Mouse (Mus musculus) neural tube, embryonic 12.5 days (tissue): Measurements from ENCODE around the gene Sec24d. TPM values are rescaled to one million over a fixed set of nuclear protein-coding genes. Genes with fewer than 3 reads are reported as not detected.

Experiments used
- ATAC-seq: fragments of 200-750 bp; cut with Nextera tagmentation; 2 replicates; pipeline ENCODE4 v1.8.0; 2017; ENCODE audit warnings: low read depth, mild to moderate bottlenecking, moderate TSS enrichment, moderate library complexity; ENCODE audit not compliant: low FRiP score
- H3K27ac ChIP-seq: fragments of 300-500 bp; sonication (generic); 2 replicates; pipeline ENCODE4 v1.5.1; 2016
- H3K27me3 ChIP-seq: fragments of 300-500 bp; sonication (generic); replicated peaks from 2 replicates; pipeline ENCODE4 v1.6.1; 2016; ENCODE audit warnings: mild to moderate bottlenecking
- H3K36me3 ChIP-seq: fragments of 300-500 bp; sonication (generic); 2 replicates; pipeline ENCODE4 v1.6.1; 2016; ENCODE audit warnings: mild to moderate bottlenecking
- H3K4me1 ChIP-seq: fragments of 300-500 bp; sonication (generic); 2 replicates; pipeline ENCODE4 v1.6.1; 2016
- H3K4me2 ChIP-seq: fragments of 300-500 bp; sonication (generic); replicated peaks from 2 replicates; pipeline ENCODE4 v1.6.1; 2016; ENCODE audit warnings: mild to moderate bottlenecking
- H3K4me3 ChIP-seq: fragments of 300-500 bp; sonication (generic); 2 replicates; pipeline ENCODE4 v1.5.1; 2016
- H3K9ac ChIP-seq: fragments of 300-500 bp; sonication (generic); 2 replicates; pipeline ENCODE4 v1.6.1; 2016; ENCODE audit warnings: mild to moderate bottlenecking
- H3K9me3 ChIP-seq: fragments of 300-500 bp; sonication (generic); 2 replicates; pipeline ENCODE4 v1.6.1; 2016; ENCODE audit warnings: mild to moderate bottlenecking
- whole genome bisulfite sequencing: fragments of 180-500 bp; shearing (Covaris S2); methylation state at CpG from one replicate; pipeline ENCODE4 v1.1.7; 2016; 5-methylcytosine and 5-hydroxymethylcytosine counted together
- polyA plus RNA-seq: library from polyadenylated mRNA; unstranded; fragments of >200 nt; fragmentation: Nextera tagmentation; extraction: Ambion mirVana; gene quantifications from 2 replicates; pipeline ENCODE4 v1.2.1, GENCODE M21; 2016

Gene Sec24d
- polyA plus RNA-seq, 1 experiment from 2014 or later: 24.2 TPM

GRCm38 (mm10) chr3:123256181-123257101, 10.8 kb upstream of the Sec24d start:
- Histone ChIP-seq H3K4me3 (no peak overlapping the region), H3K9ac (no peak overlapping the region), H3K27ac (no peak overlapping the region), H3K36me3 (no peaks in the 10 kb centered on the region), H3K9me3 (no peaks in the 10 kb centered on the region), H3K4me1 (no peaks in the 10 kb centered on the region), H3K4me2 (no peak overlapping the region), H3K27me3 (no peaks in the 10 kb centered on the region)
- 85% methylated on average over 11 of the region's 11 CpGs for WGBS
- ATAC-seq: no peak

GRCm38 (mm10) chr3:123258709-123259108, 8.5 kb upstream of the Sec24d start:
- no peak for ATAC-seq
- no peaks in the 10 kb centered on the region for H3K9me3 ChIP-seq
- H3K27ac ChIP-seq: no peak overlapping the region
- no peak overlapping the region for H3K4me2 ChIP-seq
- H3K36me3 ChIP-seq: no peaks in the 10 kb centered on the region
- H3K4me1 ChIP-seq: no peaks in the 10 kb centered on the region
- H3K9ac ChIP-seq: no peak overlapping the region
- H3K4me3 ChIP-seq: no peak overlapping the region
- WGBS: 90% methylated on average over 4 of the region's 4 CpGs
- no peaks in the 10 kb centered on the region for H3K27me3 ChIP-seq

- Histone ChIP-seq H3K9ac (no peak overlapping the region), H3K4me3 (no peak overlapping the region), H3K27ac (no peak overlapping the region), H3K4me1 (peaks cover 3% of the 10 kb centered on the region; the same call in 1 of the 2 replicates), H3K36me3 (no peaks in the 10 kb centered on the region), H3K4me2 (no peak overlapping the region), H3K9me3 (no peaks in the 10 kb centered on the region), H3K27me3 (peaks cover 3% of the 10 kb centered on the region)
- no peak for ATAC-seq
- WGBS: 61% methylated on average over 6 of the region's 6 CpGs
Observed at GRCm38 (mm10) chr3:123264706-123265105, 2.5 kb upstream of the Sec24d start.

GRCm38 (mm10) chr3:123267741-123268201, 516 bp downstream of the Sec24d start:
- Histone ChIP-seq H3K27ac (no peak overlapping the region), H3K36me3 (no peaks in the 10 kb centered on the region), H3K4me1 (peaks cover 3% of the 10 kb centered on the region; the same call in 1 of the 2 replicates), H3K27me3 (peaks cover 3% of the 10 kb centered on the region), H3K4me2 (peak overlapping the region; percentile 96), H3K4me3 (peak overlapping the region; percentile 75), H3K9me3 (no peaks in the 10 kb centered on the region), H3K9ac (peak overlapping the region; percentile 56)
- peak; percentile 63 for ATAC-seq
- under 1% methylated on average over 25 of the region's 25 CpGs for WGBS

- no peaks in the 10 kb centered on the region for H3K4me1 ChIP-seq
- H3K27ac ChIP-seq: no peak overlapping the region
- H3K36me3 ChIP-seq: no peaks in the 10 kb centered on the region
- 87% methylated on average over 12 of the region's 12 CpGs for WGBS
- ATAC-seq: no peak
- no peak overlapping the region for H3K4me2 ChIP-seq
- no peak overlapping the region for H3K4me3 ChIP-seq
- H3K9me3 ChIP-seq: no peaks in the 10 kb centered on the region
- H3K9ac ChIP-seq: no peak overlapping the region
- H3K27me3 ChIP-seq: no peaks in the 10 kb centered on the region
Observed at GRCm38 (mm10) chr3:123282866-123283615, 15.8 kb downstream of the Sec24d start.

- 95% methylated on average over 5 of the region's 5 CpGs for WGBS
- Histone ChIP-seq H3K9me3 (no peaks in the 10 kb centered on the region), H3K27ac (no peak overlapping the region), H3K36me3 (no peaks in the 10 kb centered on the region), H3K4me1 (no peaks in the 10 kb centered on the region), H3K4me3 (no peak overlapping the region), H3K4me2 (no peak overlapping the region), H3K9ac (no peak overlapping the region), H3K27me3 (no peaks in the 10 kb centered on the region)
- no peak for ATAC-seq
Observed at GRCm38 (mm10) chr3:123284284-123284683, 17.0 kb downstream of the Sec24d start.

GRCm38 (mm10) chr3:123285649-123286048, 18.4 kb downstream of the Sec24d start:
- no peaks in the 10 kb centered on the region for H3K27me3 ChIP-seq
- no peak overlapping the region for H3K27ac ChIP-seq
- no peak overlapping the region for H3K4me3 ChIP-seq
- no peaks in the 10 kb centered on the region for H3K4me1 ChIP-seq
- no peaks in the 10 kb centered on the region for H3K36me3 ChIP-seq
- no peak overlapping the region for H3K4me2 ChIP-seq
- no peak for ATAC-seq
- H3K9ac ChIP-seq: no peak overlapping the region
- no peaks in the 10 kb centered on the region for H3K9me3 ChIP-seq

- no peak overlapping the region for H3K9ac ChIP-seq
- H3K4me3 ChIP-seq: no peak overlapping the region
- no peaks in the 10 kb centered on the region for H3K36me3 ChIP-seq
- no peaks in the 10 kb centered on the region for H3K9me3 ChIP-seq
- no peak overlapping the region for H3K27ac ChIP-seq
- no peaks in the 10 kb centered on the region for H3K4me1 ChIP-seq
- H3K4me2 ChIP-seq: no peak overlapping the region
- WGBS: 61% methylated on average over 9 of the region's 9 CpGs
- H3K27me3 ChIP-seq: no peaks in the 10 kb centered on the region
- no peak for ATAC-seq
Observed at GRCm38 (mm10) chr3:123288856-123289570, 21.8 kb downstream of the Sec24d start.

- Histone ChIP-seq H3K9ac (no peak overlapping the region), H3K4me1 (no peaks in the 10 kb centered on the region), H3K4me3 (no peak overlapping the region), H3K4me2 (no peak overlapping the region), H3K36me3 (no peaks in the 10 kb centered on the region), H3K9me3 (no peaks in the 10 kb centered on the region), H3K27ac (no peak overlapping the region), H3K27me3 (no peaks in the 10 kb centered on the region)
- ATAC-seq: no peak
Observed at GRCm38 (mm10) chr3:123291670-123292069, 24.4 kb downstream of the Sec24d start.

- no peaks in the 10 kb centered on the region for H3K36me3 ChIP-seq
Observed at GRCm38 (mm10) chr3:123296654-123297053, 29.4 kb downstream of the Sec24d start.

GRCm38 (mm10) chr3:123298283-123298682, 31.0 kb downstream of the Sec24d start:
- H3K4me1 ChIP-seq: no peaks in the 10 kb centered on the region
- H3K27ac ChIP-seq: no peak overlapping the region
- no peak overlapping the region for H3K9ac ChIP-seq
- no peak overlapping the region for H3K4me3 ChIP-seq
- no peaks in the 10 kb centered on the region for H3K9me3 ChIP-seq
- no peaks in the 10 kb centered on the region for H3K36me3 ChIP-seq
- WGBS: 89% methylated on average over 9 of the region's 9 CpGs
- H3K4me2 ChIP-seq: no peak overlapping the region
- no peaks in the 10 kb centered on the region for H3K27me3 ChIP-seq
- ATAC-seq: no peak

More at GRCm38 (mm10) chr3:123296654-123297053, 29.4 kb downstream of the Sec24d start:
- H3K9me3 ChIP-seq: no peaks in the 10 kb centered on the region
- H3K27me3 ChIP-seq: no peaks in the 10 kb centered on the region
- no peak overlapping the region for H3K4me3 ChIP-seq
- H3K4me2 ChIP-seq: no peak overlapping the region
- no peak for ATAC-seq
- 70% methylated on average over 11 of the region's 11 CpGs for WGBS
- no peak overlapping the region for H3K27ac ChIP-seq
- no peaks in the 10 kb centered on the region for H3K4me1 ChIP-seq
- H3K9ac ChIP-seq: no peak overlapping the region

- Histone ChIP-seq H3K27me3 (no peaks in the 10 kb centered on the region), H3K4me3 (no peak overlapping the region), H3K4me1 (no peaks in the 10 kb centered on the region), H3K9me3 (no peaks in the 10 kb centered on the region), H3K36me3 (no peaks in the 10 kb centered on the region), H3K4me2 (no peak overlapping the region), H3K27ac (no peak overlapping the region), H3K9ac (no peak overlapping the region)
- 95% methylated on average over 2 of the region's 2 CpGs for WGBS
- no peak for ATAC-seq
Observed at GRCm38 (mm10) chr3:123301521-123301920, 34.3 kb downstream of the Sec24d start.
